17 mouse cellular contexts compared by ENCODE assay signal in the genomic region with DNA sequence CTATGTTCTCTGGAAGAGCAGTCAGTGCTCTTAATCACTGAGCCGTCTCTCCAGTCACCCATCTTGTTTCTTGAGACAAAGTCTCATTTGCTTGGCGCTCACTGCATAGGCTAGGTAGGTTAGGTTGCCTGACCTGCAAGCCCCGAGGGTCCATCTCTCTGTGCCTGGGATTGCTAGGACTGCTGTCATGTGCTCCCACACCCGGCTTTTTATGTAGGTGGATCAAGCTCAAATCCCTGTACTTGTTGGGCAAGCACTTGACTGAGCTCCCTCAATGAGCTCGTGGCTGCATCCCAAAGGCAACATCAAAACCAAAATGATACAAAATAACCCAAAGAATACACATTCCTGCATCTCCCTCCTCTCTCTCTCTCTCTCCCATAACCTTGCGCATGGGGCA.
"Had no signal": no experiment of that assay in that cellular context is flagged by ENCODE, and none has a peak within 500 bp of the region (broad histone marks: within the 10 kb centered on the region; RNA-seq: fewer than 3 reads in every experiment).

No protein-coding gene starts in this region.

- H3K27me3 ChIP-seq: neural tube, embryonic 12.5 days; neural tube, embryonic 13.5 days; neural tube, embryonic 15.5 days; stomach, embryonic 15.5 days had no signal

- DNase-seq: retina, postnatal 1 day; right cerebral cortex, adult 18-20 months; right cerebral cortex, postnatal 14 days; right cerebral cortex, postnatal 25 days; right cerebral cortex, postnatal 4 days; spleen, adult 18-20 months; thymus, adult 18-20 months; thymus, adult 2 months; thymus, postnatal 14 days; thymus, postnatal 25 days; thymus, postnatal 36 days; thymus, postnatal 4 days had no signal

- H3K36me3 ChIP-seq: stomach, embryonic 15.5 days had no signal

- H3K4me3 ChIP-seq: neural tube, embryonic 12.5 days; neural tube, embryonic 13.5 days; neural tube, embryonic 15.5 days; stomach, embryonic 15.5 days had no signal

- H3K9ac ChIP-seq: neural tube, embryonic 12.5 days; neural tube, embryonic 13.5 days; neural tube, embryonic 15.5 days; stomach, embryonic 15.5 days had no signal

- H3K9me3 ChIP-seq: neural tube, embryonic 12.5 days; neural tube, embryonic 13.5 days; neural tube, embryonic 15.5 days; stomach, embryonic 15.5 days had no signal

- H3K4me1 ChIP-seq: neural tube, embryonic 12.5 days; neural tube, embryonic 15.5 days had no signal

- H3K4me2 ChIP-seq: neural tube, embryonic 12.5 days; neural tube, embryonic 13.5 days; neural tube, embryonic 15.5 days; stomach, embryonic 15.5 days had no signal

- H3K27ac ChIP-seq: neural tube, embryonic 12.5 days; neural tube, embryonic 13.5 days; neural tube, embryonic 15.5 days; stomach, embryonic 15.5 days; stomach, postnatal 0 days had no signal
